Mouse (Mus musculus): ENCODE measurements around the gene Asb4. TPM values are rescaled to one million over a fixed set of nuclear protein-coding genes. Genes with fewer than 3 reads are reported as not detected.

Gene Asb4
- polyA plus RNA-seq, 1 experiment = 0.89 TPM

- DNase-seq = no peak
- H3K4me1 ChIP-seq (ENCODE audit: control insufficient read depth, insufficient read depth, low read length) = no peaks in the 10 kb centered on the region
- 78% methylated on average over 10 of the region's 10 CpGs for WGBS
- no peak for TF ChIP-seq POLR2A (IDR thresholded peaks at IDR 0.05; ENCODE audit: borderline replicate concordance, extremely low read depth, low read depth, low read length)
- no peak for TF ChIP-seq CTCF (IDR thresholded peaks at IDR 0.05; ENCODE audit: insufficient read depth, low read length)
- no peak overlapping the region for H3K4me3 ChIP-seq (replicated peaks; ENCODE audit: extremely low read depth, low read depth, low read length)
Observed at GRCm38 (mm10) chr6:5470480-5471318, 87.5 kb downstream of the Asb4 start.

DNA sequence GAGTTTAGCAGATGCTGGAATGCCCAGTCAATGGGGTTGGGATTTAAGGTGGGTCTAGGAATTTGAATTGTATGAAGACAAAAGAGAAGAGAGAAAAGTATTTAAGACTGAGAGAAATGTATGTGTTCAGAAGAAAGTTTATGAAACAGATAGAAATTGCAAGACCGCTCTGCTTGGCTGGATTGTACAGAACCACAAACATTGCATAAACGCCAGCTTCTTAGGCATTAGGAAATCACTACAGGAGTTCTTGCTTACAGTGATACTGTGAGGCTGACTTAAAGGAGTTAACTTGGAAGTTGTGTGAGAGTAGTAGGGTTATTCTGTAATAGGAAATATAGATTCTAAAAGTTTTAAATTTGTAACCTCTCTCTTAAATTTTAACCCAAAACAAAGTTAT lies 89.5 kb downstream of the Asb4 start:
- WGBS = 75% methylated on average over 2 of the region's 2 CpGs
- TF ChIP-seq CTCF (IDR thresholded peaks at IDR 0.05; ENCODE audit: insufficient read depth, low read length) (no peak), POLR2A (IDR thresholded peaks at IDR 0.05; ENCODE audit: borderline replicate concordance, extremely low read depth, low read depth, low read length) (no peak)
- Histone ChIP-seq H3K4me3 (replicated peaks; ENCODE audit: extremely low read depth, low read depth, low read length) (no peak overlapping the region), H3K4me1 (ENCODE audit: control insufficient read depth, insufficient read depth, low read length) (no peaks in the 10 kb centered on the region)
- no peak for DNase-seq

DNA sequence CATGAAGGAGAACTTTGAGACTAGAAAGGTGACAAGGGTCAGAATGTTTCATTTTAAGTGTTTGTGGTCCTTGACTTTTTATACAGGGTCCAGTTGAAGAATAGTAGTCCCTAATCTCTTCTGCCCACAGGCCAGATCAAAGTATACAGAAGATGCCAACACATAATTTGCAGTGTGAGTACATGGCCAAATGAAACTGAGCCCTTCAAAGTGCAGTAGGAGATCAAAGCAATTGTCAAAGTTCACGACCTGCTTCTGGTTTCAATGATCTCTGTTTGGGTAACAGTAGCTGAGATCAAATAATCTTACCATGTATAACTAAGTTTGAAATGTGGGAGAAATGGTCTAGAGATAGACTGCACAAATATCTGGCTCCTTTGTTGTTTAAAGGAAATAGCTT lies 90.8 kb downstream of the Asb4 start:
- no peak for DNase-seq
- Histone ChIP-seq H3K4me1 (ENCODE audit: control insufficient read depth, insufficient read depth, low read length) (no peaks in the 10 kb centered on the region), H3K4me3 (replicated peaks; ENCODE audit: extremely low read depth, low read depth, low read length) (no peak overlapping the region)
- TF ChIP-seq CTCF (IDR thresholded peaks at IDR 0.05; ENCODE audit: insufficient read depth, low read length) (no peak), POLR2A (IDR thresholded peaks at IDR 0.05; ENCODE audit: borderline replicate concordance, extremely low read depth, low read depth, low read length) (no peak)
- 36% methylated on average over 1 of the region's 1 CpGs for WGBS

GRCm38 (mm10) chr6:5481066-5481465 lies 97.9 kb downstream of the Asb4 start:
- H3K4me3 ChIP-seq (replicated peaks; ENCODE audit: extremely low read depth, low read depth, low read length) = no peak overlapping the region
- H3K4me1 ChIP-seq (ENCODE audit: control insufficient read depth, insufficient read depth, low read length) = no peaks in the 10 kb centered on the region
- DNase-seq = no peak
- TF ChIP-seq CTCF (IDR thresholded peaks at IDR 0.05; ENCODE audit: insufficient read depth, low read length) (no peak), POLR2A (IDR thresholded peaks at IDR 0.05; ENCODE audit: borderline replicate concordance, extremely low read depth, low read depth, low read length) (no peak)
- WGBS = 90% methylated on average over 2 of the region's 2 CpGs

GRCm38 (mm10) chr6:5482270-5482783 lies 99.1 kb downstream of the Asb4 start:
- WGBS = 77% methylated on average over 3 of the region's 3 CpGs
- Histone ChIP-seq H3K4me3 (replicated peaks; ENCODE audit: extremely low read depth, low read depth, low read length) (no peak overlapping the region), H3K4me1 (ENCODE audit: control insufficient read depth, insufficient read depth, low read length) (no peaks in the 10 kb centered on the region)
- no peak for DNase-seq
- TF ChIP-seq POLR2A (IDR thresholded peaks at IDR 0.05; ENCODE audit: borderline replicate concordance, extremely low read depth, low read depth, low read length) = no peak
- TF ChIP-seq CTCF (IDR thresholded peaks at IDR 0.05; ENCODE audit: insufficient read depth, low read length) = no peak

Other genes starting within 250 kb of the Asb4 start
- 28.5 and 44.0 TPM in 2 replicates for gene Pon1, start 189.4 kb upstream of the Asb4 start, polyA plus RNA-seq (2012; rRNA removed)
- 28.2 and 39.8 TPM in 2 replicates for gene Pon3, start 127.1 kb upstream of the Asb4 start, polyA plus RNA-seq (2012; rRNA removed)
- gene Pon2, start 84.9 kb upstream of the Asb4 start, polyA plus RNA-seq (2012; rRNA removed) = 26.4 and 38.2 TPM in 2 replicates
- 18.0 and 36.6 TPM in 2 replicates for gene Pdk4, start 112.9 kb downstream of the Asb4 start, polyA plus RNA-seq (2012; rRNA removed)